Mouse (Mus musculus) stomach, postnatal 0 days (tissue): ENCODE measurements at regions not wholly inside any gene's neighbourhood (a gene's known extent, or its start where the extent isn't known, plus 50 kb on each side); places are given as distances from the start of the nearest gene placed in this dataset.

Source experiments
- ATAC-seq: fragments of 200-750 bp; cut with Nextera tagmentation; 2 replicates; pipeline ENCODE4 v1.8.0; 2017; ENCODE audit not compliant: low FRiP score, low TSS enrichment
- DNase-seq: peaks from one replicate; pipeline ENCODE4 v3.0.0-alpha.2; 2016; ENCODE audit warnings: low spot score
- H3K27ac ChIP-seq: fragments of 300-500 bp; sonication (generic); replicated peaks from 2 replicates; pipeline ENCODE4 v1.5.1; 2014; ENCODE audit warnings: mild to moderate bottlenecking, control low read depth
- H3K27me3 ChIP-seq: fragments of 300-500 bp; sonication (generic); 2 replicates; pipeline ENCODE4 v1.6.1; 2014; ENCODE audit warnings: low read length; ENCODE audit not compliant: control insufficient read depth, insufficient read depth
- H3K36me3 ChIP-seq: fragments of 300-500 bp; sonication (generic); 2 replicates; pipeline ENCODE4 v1.6.1; 2014; ENCODE audit warnings: low read length, mixed read lengths; ENCODE audit not compliant: control insufficient read depth, insufficient read depth
- H3K4me1 ChIP-seq: fragments of 300-500 bp; sonication (generic); replicated peaks from 2 replicates; pipeline ENCODE4 v1.6.1; 2014; ENCODE audit warnings: antibody characterized with exemption; ENCODE audit not compliant: control insufficient read depth, insufficient read depth
- H3K4me2 ChIP-seq: fragments of 300-500 bp; sonication (generic); replicated peaks from 2 replicates; pipeline ENCODE4 v1.6.1; 2014; ENCODE audit warnings: low read depth, mild to moderate bottlenecking, control low read depth, moderate library complexity
- H3K4me3 ChIP-seq: fragments of 300-500 bp; sonication (generic); 2 replicates; pipeline ENCODE4 v1.5.1; 2014; ENCODE audit warnings: low read depth, low read length, control low read depth
- H3K9ac ChIP-seq: fragments of 300-500 bp; sonication (generic); 2 replicates; pipeline ENCODE4 v1.6.1; 2014; ENCODE audit warnings: mild to moderate bottlenecking, low read length, control low read depth, mixed read lengths
- H3K9me3 ChIP-seq: fragments of 300-500 bp; sonication (generic); 2 replicates; pipeline ENCODE4 v1.6.1; 2016; ENCODE audit warnings: low read length; ENCODE audit not compliant: control insufficient read depth
- CTCF ChIP-seq: IDR thresholded peaks from 2 replicates; pipeline ENCODE4 v1.5.1; 2016; ENCODE audit warnings: antibody characterized with exemption, low read depth, mild to moderate bottlenecking, moderate library complexity
- EP300 ChIP-seq: optimal IDR thresholded peaks from 2 replicates; pipeline ENCODE3; 2016; ENCODE audit warnings: antibody characterized with exemption
- WGBS: fragments of 180-500 bp; shearing (Covaris S2); extraction: QIAGEN DNeasy Blood & Tissue Kit; methylation state at CpG from one replicate; pipeline ENCODE4 v1.1.7; 2014; 5-methylcytosine and 5-hydroxymethylcytosine counted together

GRCm38 (mm10) chr12:112309781-112310180 lies 163.8 kb downstream of the Kif26a start:
- no peak overlapping the region for H3K9ac ChIP-seq
- no peak for ATAC-seq
- no peak for DNase-seq
- H3K27ac ChIP-seq: no peak overlapping the region
- no peaks in the 10 kb centered on the region for H3K36me3 ChIP-seq
- peak; percentile 58 for TF ChIP-seq CTCF
- TF ChIP-seq EP300: no peak
- no peaks in the 10 kb centered on the region for H3K9me3 ChIP-seq
- no peak overlapping the region for H3K4me3 ChIP-seq
- no peaks in the 10 kb centered on the region for H3K4me1 ChIP-seq
- 91% methylated on average over 10 of the region's 10 CpGs for WGBS
- no peaks in the 10 kb centered on the region for H3K27me3 ChIP-seq
- no peak overlapping the region for H3K4me2 ChIP-seq

DNA sequence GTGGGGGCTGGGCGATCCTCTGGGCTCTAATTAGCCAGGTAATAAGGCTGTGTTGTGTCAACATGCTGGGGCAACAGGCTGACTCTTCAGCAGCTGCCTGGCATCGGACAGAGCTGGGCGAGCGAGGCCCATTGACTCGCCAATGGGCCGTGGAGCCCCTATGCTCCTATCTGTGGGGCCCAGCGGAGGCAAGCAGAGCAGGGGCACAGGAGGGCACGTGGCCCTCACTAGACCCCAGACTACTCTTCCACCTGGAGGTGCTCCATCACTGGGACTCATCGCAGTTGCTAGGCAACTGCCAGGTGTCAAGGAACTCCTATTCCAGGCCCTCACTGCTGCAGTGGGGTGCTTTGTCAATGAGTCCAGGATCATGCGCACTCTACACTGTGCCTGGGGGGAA lies 164.7 kb downstream of the Kif26a start:
- Histone ChIP-seq H3K9ac (no peak overlapping the region), H3K36me3 (no peaks in the 10 kb centered on the region), H3K4me1 (no peaks in the 10 kb centered on the region), H3K4me3 (no peak overlapping the region), H3K9me3 (no peaks in the 10 kb centered on the region), H3K4me2 (no peak overlapping the region), H3K27me3 (no peaks in the 10 kb centered on the region), H3K27ac (no peak overlapping the region)
- 62% methylated on average over 10 of the region's 10 CpGs for WGBS
- DNase-seq: no peak
- TF ChIP-seq EP300: no peak
- no peak for TF ChIP-seq CTCF
- no peak for ATAC-seq

DNA sequence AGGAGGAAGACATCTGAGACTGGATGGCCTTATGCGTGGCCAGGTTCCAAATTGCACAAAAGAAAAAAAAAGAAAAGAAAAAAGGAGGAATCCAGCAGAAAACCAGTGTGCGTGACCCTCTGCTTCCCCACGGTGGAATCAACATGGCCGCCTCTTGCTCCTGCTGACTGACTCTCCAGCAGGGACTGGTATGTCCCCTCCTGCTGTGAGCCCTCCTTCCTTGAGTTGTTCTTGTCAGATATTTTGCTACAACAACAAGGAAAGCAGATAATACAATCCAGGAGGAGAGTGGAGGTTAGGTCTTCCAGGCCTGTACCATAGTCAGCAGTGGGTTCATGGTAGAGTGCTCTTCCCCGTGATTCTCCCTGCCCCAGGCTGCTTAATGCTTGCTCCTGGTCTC lies 168.8 kb downstream of the Kif26a start:
- Histone ChIP-seq H3K4me2 (no peak overlapping the region), H3K9me3 (no peaks in the 10 kb centered on the region), H3K27ac (no peak overlapping the region), H3K9ac (no peak overlapping the region), H3K27me3 (no peaks in the 10 kb centered on the region), H3K36me3 (no peaks in the 10 kb centered on the region), H3K4me3 (no peak overlapping the region), H3K4me1 (no peaks in the 10 kb centered on the region)
- DNase-seq: no peak
- WGBS: 91% methylated on average over 5 of the region's 5 CpGs
- TF ChIP-seq EP300: no peak
- no peak for TF ChIP-seq CTCF
- ATAC-seq: no peak

GRCm38 (mm10) chr12:112317191-112317590 lies 171.2 kb downstream of the Kif26a start:
- H3K9me3 ChIP-seq: no peaks in the 10 kb centered on the region
- H3K27ac ChIP-seq: no peak overlapping the region
- no peaks in the 10 kb centered on the region for H3K36me3 ChIP-seq
- DNase-seq (no peak), ATAC-seq (no peak)
- H3K27me3 ChIP-seq: no peaks in the 10 kb centered on the region
- TF ChIP-seq CTCF: no peak
- no peak for TF ChIP-seq EP300
- H3K4me2 ChIP-seq: no peak overlapping the region
- H3K9ac ChIP-seq: no peak overlapping the region
- H3K4me1 ChIP-seq: no peaks in the 10 kb centered on the region
- 79% methylated on average over 9 of the region's 9 CpGs for WGBS
- no peak overlapping the region for H3K4me3 ChIP-seq

DNA sequence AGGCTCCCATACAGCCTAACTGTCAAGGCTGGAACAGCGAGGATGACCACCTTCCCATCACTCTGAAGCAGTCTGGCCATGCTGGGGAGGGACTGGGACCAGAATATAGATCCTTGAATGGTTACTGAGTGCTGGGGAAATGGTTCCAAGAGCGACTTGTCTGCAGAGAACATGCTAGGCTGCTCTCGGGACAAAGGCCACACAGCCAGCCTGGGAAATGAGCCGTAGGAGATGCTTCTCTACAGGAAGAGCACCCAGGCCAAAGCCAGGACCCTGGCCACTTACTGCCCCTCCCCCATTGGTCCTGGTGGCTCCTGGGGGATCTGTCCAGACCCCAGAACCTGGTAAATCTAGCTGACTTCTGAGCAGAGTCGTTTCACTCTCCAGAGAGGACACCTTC lies 170.8 kb upstream of the A530016L24Rik start:
- ATAC-seq (no peak), DNase-seq (no peak)
- Histone ChIP-seq H3K27me3 (no peaks in the 10 kb centered on the region), H3K4me1 (no peaks in the 10 kb centered on the region), H3K9ac (no peak overlapping the region), H3K9me3 (no peaks in the 10 kb centered on the region), H3K36me3 (no peaks in the 10 kb centered on the region), H3K27ac (no peak overlapping the region), H3K4me2 (no peak overlapping the region), H3K4me3 (no peak overlapping the region)
- 86% methylated on average over 5 of the region's 5 CpGs for WGBS
- TF ChIP-seq EP300: no peak
- no peak for TF ChIP-seq CTCF

GRCm38 (mm10) chr12:112322196-112322595 lies 167.1 kb upstream of the A530016L24Rik start:
- ATAC-seq (no peak), DNase-seq (no peak)
- no peaks in the 10 kb centered on the region for H3K9me3 ChIP-seq
- H3K9ac ChIP-seq: no peak overlapping the region
- no peaks in the 10 kb centered on the region for H3K4me1 ChIP-seq
- H3K27me3 ChIP-seq: no peaks in the 10 kb centered on the region
- WGBS: 63% methylated on average over 2 of the region's 2 CpGs
- no peak overlapping the region for H3K4me2 ChIP-seq
- no peak overlapping the region for H3K4me3 ChIP-seq
- no peak for TF ChIP-seq CTCF
- no peak for TF ChIP-seq EP300
- no peaks in the 10 kb centered on the region for H3K36me3 ChIP-seq
- no peak overlapping the region for H3K27ac ChIP-seq
